Mouse (Mus musculus) R1 (cell line): ENCODE data around the gene Hist1h3g.

Experiments
- DNase-seq: peaks from one replicate; pipeline ENCODE4 v3.0.0-alpha.2; 2018; ENCODE audit warnings: low read depth, low spot score

Gene Hist1h3g

DNA sequence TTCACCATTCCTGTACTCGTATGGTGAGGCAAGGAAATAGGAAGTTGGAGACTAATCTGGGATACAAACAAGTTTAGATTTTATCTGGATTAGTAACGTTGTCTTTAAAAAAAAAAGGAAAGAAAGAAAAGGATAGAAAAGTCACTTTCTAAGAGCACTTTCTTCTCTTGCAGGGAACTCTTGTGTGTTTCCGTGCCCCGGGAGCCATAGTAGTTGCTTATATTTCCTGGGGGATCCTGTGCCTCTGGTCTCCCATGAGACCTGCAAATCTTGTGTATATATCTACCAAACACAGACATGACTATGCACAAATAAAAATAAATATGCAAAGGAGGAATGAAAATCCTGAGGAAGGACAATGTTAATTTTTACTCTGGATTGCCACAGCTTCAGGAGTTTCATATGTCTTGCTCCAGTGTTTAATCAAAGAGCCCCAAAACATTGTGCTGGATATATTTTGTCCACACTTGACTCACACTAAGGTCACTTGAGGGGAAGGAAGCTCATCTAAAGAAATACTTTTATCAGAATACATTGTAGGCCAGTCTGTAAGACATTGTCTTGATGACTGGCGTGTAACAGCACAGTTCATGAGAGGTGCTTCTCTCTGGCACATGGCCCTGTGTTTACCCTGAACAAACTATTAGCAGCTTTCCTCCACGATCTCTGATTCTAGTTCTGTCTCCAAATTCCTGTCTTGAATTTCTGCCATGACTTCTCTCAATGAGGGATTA, 41.9 kb downstream of the Hist1h3g start:
- no peak for DNase-seq

- DNase-seq, result no peak
Observed at GRCm38 (mm10) chr13:23577835-23578234, 42.6 kb downstream of the Hist1h3g start.

GRCm38 (mm10) chr13:23581408-23582218, 46.4 kb downstream of the Hist1h3g start, which contains the start of gene Hist1h4d:
Hist1h4d (plus strand) TSS chr13:23581598.
- peak; percentile 98 for DNase-seq

DNA sequence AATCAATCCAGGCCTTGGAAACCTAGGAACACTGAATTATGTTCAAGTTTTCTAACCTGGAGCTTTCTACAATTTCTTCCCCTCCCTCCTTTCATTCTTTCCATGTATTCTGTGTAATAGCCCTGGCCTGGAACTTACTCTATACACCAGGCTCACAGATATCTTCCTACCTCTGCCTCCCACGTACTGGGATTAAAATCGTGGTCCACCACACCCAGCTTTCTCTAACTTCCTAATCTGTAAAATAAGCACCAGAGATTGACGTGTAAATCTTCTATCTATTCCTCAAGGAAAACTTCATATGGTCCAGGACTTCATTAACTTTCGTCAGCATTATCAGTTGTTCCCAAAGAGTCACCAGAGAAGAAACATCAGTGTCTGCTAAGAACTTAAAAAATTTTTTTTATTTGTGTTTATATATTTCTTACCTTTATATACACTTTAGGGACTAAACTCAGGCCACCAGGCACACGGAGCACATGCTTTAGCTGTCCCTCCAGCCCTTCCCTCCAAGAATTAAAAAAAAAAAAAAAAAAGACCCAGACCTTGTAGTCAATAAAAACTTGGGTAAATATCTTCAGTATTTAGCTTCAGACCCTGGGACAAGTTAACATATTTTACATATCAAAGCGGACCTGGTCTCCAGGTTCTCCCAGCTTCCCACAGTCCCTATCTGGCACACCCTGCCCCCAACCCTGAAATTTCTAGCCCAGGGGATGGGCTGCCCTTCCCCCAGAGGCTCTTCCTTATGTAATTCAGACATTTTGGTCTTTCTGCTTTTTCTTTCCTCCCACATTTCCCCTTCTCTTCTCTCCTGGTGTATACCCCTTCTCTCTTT, 47.2 kb downstream of the Hist1h3g start:
- DNase-seq, result peak; percentile 90

- no peak for DNase-seq
Observed at GRCm38 (mm10) chr13:23583387-23584068, 48.3 kb downstream of the Hist1h3g start.

GRCm38 (mm10) chr13:23584331-23584730, 49.1 kb downstream of the Hist1h3g start:
- DNase-seq, result peak; percentile 64

- peak; percentile 92 for DNase-seq
Observed at GRCm38 (mm10) chr13:23585029-23585441, 49.8 kb downstream of the Hist1h3g start.
